Mouse (Mus musculus): ENCODE measurements at regions not wholly inside any gene's neighbourhood (a gene's known extent, or its start where the extent isn't known, plus 50 kb on each side); places are given as distances from the start of the nearest gene placed in this dataset.

GRCm38 (mm10) chr15:67405011-67405410, 904.3 kb upstream of the Lrrc6 start:
- TF ChIP-seq CTCF (IDR thresholded peaks at IDR 0.05) (no peak), EP300 (IDR thresholded peaks at IDR 0.05) (no peak)

Data from lung, postnatal 0 days (tissue).